Mouse (Mus musculus) heart, embryonic 10.5 days (tissue): ENCODE results near the gene Ube2g1. TPM values are rescaled to one million over a fixed set of nuclear protein-coding genes. Genes with fewer than 3 reads are reported as not detected.
"Not testable (repeated sequence)": the region's sequence is repeated elsewhere in the genome, so short reads cannot be mapped to it uniquely, and the experiment has no call there.

Experiments used
- DNase-seq: peaks from one replicate; pipeline ENCODE4 v3.0.0-alpha.2; 2017; ENCODE audit warnings: low spot score
- H3K27ac ChIP-seq: fragments of 300-500 bp; sonication (generic); 2 replicates; pipeline ENCODE4 v1.5.1; 2016; ENCODE audit warnings: mild to moderate bottlenecking
- H3K27me3 ChIP-seq: fragments of 300-500 bp; sonication (generic); 2 replicates; pipeline ENCODE4 v1.6.1; 2016; ENCODE audit warnings: mild to moderate bottlenecking; ENCODE audit not compliant: poor library complexity, insufficient read depth, severe bottlenecking
- H3K36me3 ChIP-seq: fragments of 300-500 bp; sonication (generic); 2 replicates; pipeline ENCODE4 v1.6.1; 2016; ENCODE audit warnings: mild to moderate bottlenecking, moderate library complexity
- H3K4me1 ChIP-seq: fragments of 300-500 bp; sonication (generic); 2 replicates; pipeline ENCODE4 v1.6.1; 2016; ENCODE audit warnings: mild to moderate bottlenecking
- H3K4me3 ChIP-seq: fragments of 300-500 bp; sonication (generic); 2 replicates; pipeline ENCODE4 v1.5.1; 2016; ENCODE audit warnings: mild to moderate bottlenecking, moderate library complexity
- H3K9me3 ChIP-seq: fragments of 300-500 bp; sonication (generic); 2 replicates; pipeline ENCODE4 v1.6.1; 2016; ENCODE audit warnings: mild to moderate bottlenecking, moderate library complexity
- WGBS: fragments of 180-500 bp; shearing (Covaris S2); methylation state at CpG from one replicate; pipeline ENCODE4 v1.1.7; 2016; 5-methylcytosine and 5-hydroxymethylcytosine counted together
- polyA plus RNA-seq: library from polyadenylated mRNA; unstranded; fragments of >200 nt; fragmentation: Nextera tagmentation; extraction: Ambion mirVana; gene quantifications from 2 replicates; pipeline ENCODE4 v1.2.1, GENCODE M21; 2016

The Ube2g1 gene
- polyA plus RNA-seq, 1 experiment from 2014 or later, result 70.1 TPM

DNA sequence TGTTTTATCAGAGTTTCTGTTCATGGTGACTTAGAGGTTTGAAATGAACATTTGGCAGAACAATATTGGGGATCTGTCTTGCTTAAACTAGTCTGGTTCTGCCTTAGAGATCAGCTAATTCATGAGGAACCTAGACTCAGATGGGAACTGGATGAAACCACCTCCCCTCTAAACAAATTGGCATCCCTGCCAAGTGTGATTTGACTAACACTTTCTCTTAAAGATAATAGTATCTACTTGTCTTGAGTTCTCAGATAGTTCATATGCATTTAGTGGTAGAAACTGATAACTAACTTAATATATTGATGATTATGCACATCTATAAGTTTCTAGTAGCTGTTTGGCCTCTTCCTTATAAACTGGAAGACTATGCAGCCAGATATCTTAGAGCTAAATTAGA is 79.6 kb downstream of the Ube2g1 start:
- Histone ChIP-seq H3K9me3 (no peaks in the 10 kb centered on the region), H3K36me3 (no peaks in the 10 kb centered on the region), H3K4me3 (no peak overlapping the region), H3K27me3 (no peaks in the 10 kb centered on the region), H3K4me1 (peaks cover 19% of the 10 kb centered on the region), H3K27ac (no peak overlapping the region)
- no peak for DNase-seq

GRCm38 (mm10) chr11:72688242-72688641 is 81.2 kb downstream of the Ube2g1 start:
- 15% methylated on average over 5 of the region's 5 CpGs for WGBS
- Histone ChIP-seq H3K4me1 (peaks cover 19% of the 10 kb centered on the region), H3K27ac (0 out of 2 replicates have a peak overlapping the region, but pooled peaks have one; percentile 93), H3K9me3 (no peaks in the 10 kb centered on the region), H3K4me3 (no peak overlapping the region), H3K27me3 (no peaks in the 10 kb centered on the region), H3K36me3 (no peaks in the 10 kb centered on the region)
- DNase-seq, result no peak

GRCm38 (mm10) chr11:72689115-72689514 is 82.0 kb downstream of the Ube2g1 start:
- H3K36me3 ChIP-seq, result no peaks in the 10 kb centered on the region
- peak overlapping the region; percentile 83 for H3K4me3 ChIP-seq
- 40% methylated on average over 3 of the region's 3 CpGs for WGBS
- H3K4me1 ChIP-seq, result peaks cover 19% of the 10 kb centered on the region
- DNase-seq, result peak; percentile 85
- H3K27me3 ChIP-seq, result no peaks in the 10 kb centered on the region
- no peaks in the 10 kb centered on the region for H3K9me3 ChIP-seq
- peak overlapping the region; percentile 93 for H3K27ac ChIP-seq

- no peaks in the 10 kb centered on the region for H3K9me3 ChIP-seq
- peak within 1 kb of the TSS; percentile 93 for H3K27ac ChIP-seq
- no peaks in the 10 kb centered on the region for H3K27me3 ChIP-seq
- H3K4me3 ChIP-seq, result peak within 1 kb of the TSS; percentile 83
- peaks cover 19% of the 10 kb centered on the region for H3K4me1 ChIP-seq
- DNase-seq, result peak; percentile 98
- no peaks in the 10 kb centered on the region for H3K36me3 ChIP-seq
- under 1% methylated on average over 56 of the region's 56 CpGs for WGBS
Observed at GRCm38 (mm10) chr11:72689551-72690510, 82.7 kb downstream of the Ube2g1 start, which contains the start of gene Ankfy1. Gene Ankfy1 (plus strand): TSS chr11:72690006.

- Histone ChIP-seq H3K27ac (no peak overlapping the region), H3K27me3 (no peaks in the 10 kb centered on the region), H3K9me3 (no peaks in the 10 kb centered on the region), H3K4me1 (peaks cover 19% of the 10 kb centered on the region), H3K4me3 (no peak overlapping the region), H3K36me3 (0 out of 2 replicates have a peak, but pooled peaks cover 3% of the 10 kb centered on the region)
- WGBS, result 87% methylated on average over 4 of the region's 4 CpGs
- no peak for DNase-seq
Observed at GRCm38 (mm10) chr11:72692353-72692752, 85.3 kb downstream of the Ube2g1 start.

DNA sequence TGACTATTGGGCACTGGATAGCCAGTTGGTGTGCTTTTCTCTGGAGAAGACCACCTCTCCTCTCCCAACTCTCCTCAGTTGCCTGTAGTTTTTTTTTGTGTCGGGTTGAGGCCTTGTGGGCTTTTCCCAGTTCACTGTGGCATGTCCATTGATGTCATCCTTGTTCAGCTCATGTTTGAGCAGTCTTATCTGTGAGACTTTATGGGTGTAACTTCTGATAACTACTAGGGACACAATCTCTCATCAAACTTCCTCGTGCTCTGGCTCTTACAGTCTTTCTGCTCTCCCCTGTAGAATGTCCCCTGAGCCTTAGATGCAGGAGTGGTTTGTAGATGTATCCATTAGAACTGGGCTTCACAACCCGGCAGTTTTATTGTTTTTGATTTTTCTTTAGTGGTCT is 87.9 kb downstream of the Ube2g1 start:
- no peak overlapping the region for H3K27ac ChIP-seq
- no peak overlapping the region for H3K4me3 ChIP-seq
- DNase-seq, result no peak
- H3K36me3 ChIP-seq, result 0 out of 2 replicates have a peak, but pooled peaks cover 9% of the 10 kb centered on the region
- no peaks in the 10 kb centered on the region for H3K9me3 ChIP-seq
- H3K27me3 ChIP-seq, result no peaks in the 10 kb centered on the region
- WGBS, result 68% methylated on average over 3 of the region's 3 CpGs
- H3K4me1 ChIP-seq, result peaks cover 13% of the 10 kb centered on the region

DNA sequence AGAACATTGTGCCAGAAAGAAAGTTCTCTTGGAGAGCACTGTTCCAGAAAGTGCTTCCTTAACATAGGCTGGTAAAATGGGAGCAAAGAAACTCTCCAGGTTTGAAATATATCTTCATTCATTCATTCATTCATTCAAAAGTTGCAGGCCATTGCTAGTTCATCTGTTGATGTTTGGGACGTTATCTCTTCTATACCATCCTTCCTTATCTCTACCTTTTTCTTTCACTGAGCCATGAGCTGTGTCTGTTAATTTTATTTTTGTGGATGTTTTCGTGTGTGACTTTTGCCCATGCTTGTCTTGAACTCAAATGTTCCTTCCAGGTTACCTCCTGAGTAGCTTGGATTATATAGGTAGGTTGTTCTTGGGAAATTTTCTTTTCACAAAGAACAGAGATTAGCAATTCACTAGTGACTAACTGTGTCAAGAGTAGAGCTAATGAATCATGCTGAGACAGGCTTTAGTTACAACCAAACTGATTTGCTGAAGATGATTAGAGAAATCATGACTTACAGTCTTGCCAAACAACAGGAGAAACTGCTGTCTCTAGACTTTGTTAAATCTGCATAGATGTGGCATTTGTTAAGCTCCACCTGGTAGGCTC is 89.4 kb downstream of the Ube2g1 start:
- Histone ChIP-seq H3K27me3 (no peaks in the 10 kb centered on the region), H3K4me1 (peaks cover 2% of the 10 kb centered on the region), H3K9me3 (no peaks in the 10 kb centered on the region), H3K36me3 (peaks cover 12% of the 10 kb centered on the region; the same call in 1 of the 2 replicates), H3K4me3 (no peak overlapping the region), H3K27ac (no peak overlapping the region)
- WGBS, result 88% methylated on average over 2 of the region's 2 CpGs
- DNase-seq, result no peak

DNA sequence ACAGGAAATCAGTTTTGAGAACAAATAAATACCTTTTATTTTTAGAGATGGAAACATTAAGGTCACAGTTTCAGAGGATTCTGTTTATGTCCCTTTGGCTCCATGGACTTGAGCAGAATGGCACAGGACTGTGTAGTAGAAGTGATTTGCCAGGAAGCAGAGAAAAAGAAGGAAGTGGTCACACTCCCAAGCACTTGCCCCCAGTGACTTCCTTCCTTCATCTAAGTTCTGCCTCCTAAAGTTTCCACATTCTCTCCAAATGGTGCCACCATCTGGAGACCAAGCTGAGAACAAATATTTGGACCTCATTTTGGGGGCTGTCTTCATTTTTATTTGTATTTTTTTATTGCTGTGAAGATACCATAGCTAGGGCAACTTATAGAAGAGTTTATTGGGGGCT is 90.2 kb downstream of the Ube2g1 start:
- H3K4me1 ChIP-seq, result no peaks in the 10 kb centered on the region; the same call in 1 of the 2 replicates
- H3K36me3 ChIP-seq, result peaks cover 12% of the 10 kb centered on the region; the same call in 1 of the 2 replicates
- H3K4me3 ChIP-seq, result no peak overlapping the region
- no peaks in the 10 kb centered on the region for H3K27me3 ChIP-seq
- H3K27ac ChIP-seq, result no peak overlapping the region
- no peaks in the 10 kb centered on the region for H3K9me3 ChIP-seq
- DNase-seq, result no peak

- H3K4me3 ChIP-seq, H3K4me1 ChIP-seq, DNase-seq, H3K9me3 ChIP-seq, H3K27ac ChIP-seq, H3K27me3 ChIP-seq: not testable (repeated sequence)
- 86% methylated on average over 2 of the region's 2 CpGs for WGBS
- peaks cover 15% of the 10 kb centered on the region for H3K36me3 ChIP-seq
Observed at GRCm38 (mm10) chr11:72705111-72705510, 98.0 kb downstream of the Ube2g1 start.

- no peak overlapping the region for H3K27ac ChIP-seq
- WGBS, result 95% methylated on average over 5 of the region's 5 CpGs
- H3K4me3 ChIP-seq, result no peak overlapping the region
- peaks cover 32% of the 10 kb centered on the region for H3K36me3 ChIP-seq
- no peaks in the 10 kb centered on the region for H3K9me3 ChIP-seq
- DNase-seq, result no peak
- no peaks in the 10 kb centered on the region for H3K27me3 ChIP-seq
- no peaks in the 10 kb centered on the region for H3K4me1 ChIP-seq
Observed at GRCm38 (mm10) chr11:72712721-72713120, 105.6 kb downstream of the Ube2g1 start.

DNA sequence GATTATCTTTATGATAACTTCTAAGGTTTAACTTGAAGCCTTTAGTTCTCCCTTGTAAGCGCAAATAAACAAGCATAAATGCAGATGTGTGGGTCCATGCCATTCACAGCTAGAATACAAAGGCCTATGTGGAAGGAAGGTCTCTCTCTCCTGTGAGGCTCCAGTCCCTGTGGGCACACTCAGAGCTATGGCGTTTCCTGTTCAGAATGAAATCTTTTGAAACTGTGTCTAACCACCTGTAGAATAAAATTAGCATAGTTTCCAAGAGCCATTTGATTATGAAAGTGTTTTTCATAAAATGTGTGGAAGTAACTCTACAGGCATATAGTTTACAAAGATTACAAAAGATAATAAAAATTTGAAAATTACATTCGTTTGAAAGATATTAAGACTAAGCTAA is 111.1 kb downstream of the Ube2g1 start:
- DNase-seq, result no peak

GRCm38 (mm10) chr11:72723165-72723564 is 116.1 kb downstream of the Ube2g1 start:
- Histone ChIP-seq H3K9me3 (no peaks in the 10 kb centered on the region), H3K36me3 (peaks cover 17% of the 10 kb centered on the region; the same call in 1 of the 2 replicates), H3K27me3 (no peaks in the 10 kb centered on the region), H3K4me3 (no peak overlapping the region), H3K4me1 (no peaks in the 10 kb centered on the region), H3K27ac (no peak overlapping the region)
- no peak for DNase-seq
- 76% methylated on average over 2 of the region's 2 CpGs for WGBS

More for the DNA sequence above, 111.1 kb downstream of the Ube2g1 start:
- H3K4me3 ChIP-seq, result no peak overlapping the region
- H3K36me3 ChIP-seq, result peaks cover 26% of the 10 kb centered on the region
- no peak overlapping the region for H3K27ac ChIP-seq
- 88% methylated on average over 3 of the region's 3 CpGs for WGBS
- H3K9me3 ChIP-seq, result no peaks in the 10 kb centered on the region
- no peaks in the 10 kb centered on the region for H3K27me3 ChIP-seq
- no peaks in the 10 kb centered on the region for H3K4me1 ChIP-seq

- Histone ChIP-seq H3K27me3 (no peaks in the 10 kb centered on the region), H3K4me1 (no peaks in the 10 kb centered on the region), H3K36me3 (peaks cover 21% of the 10 kb centered on the region), H3K9me3 (no peaks in the 10 kb centered on the region), H3K27ac (no peak overlapping the region), H3K4me3 (no peak overlapping the region)
- no peak for DNase-seq
Observed at GRCm38 (mm10) chr11:72723871-72724270, 116.8 kb downstream of the Ube2g1 start.
